In the genomic region with DNA sequence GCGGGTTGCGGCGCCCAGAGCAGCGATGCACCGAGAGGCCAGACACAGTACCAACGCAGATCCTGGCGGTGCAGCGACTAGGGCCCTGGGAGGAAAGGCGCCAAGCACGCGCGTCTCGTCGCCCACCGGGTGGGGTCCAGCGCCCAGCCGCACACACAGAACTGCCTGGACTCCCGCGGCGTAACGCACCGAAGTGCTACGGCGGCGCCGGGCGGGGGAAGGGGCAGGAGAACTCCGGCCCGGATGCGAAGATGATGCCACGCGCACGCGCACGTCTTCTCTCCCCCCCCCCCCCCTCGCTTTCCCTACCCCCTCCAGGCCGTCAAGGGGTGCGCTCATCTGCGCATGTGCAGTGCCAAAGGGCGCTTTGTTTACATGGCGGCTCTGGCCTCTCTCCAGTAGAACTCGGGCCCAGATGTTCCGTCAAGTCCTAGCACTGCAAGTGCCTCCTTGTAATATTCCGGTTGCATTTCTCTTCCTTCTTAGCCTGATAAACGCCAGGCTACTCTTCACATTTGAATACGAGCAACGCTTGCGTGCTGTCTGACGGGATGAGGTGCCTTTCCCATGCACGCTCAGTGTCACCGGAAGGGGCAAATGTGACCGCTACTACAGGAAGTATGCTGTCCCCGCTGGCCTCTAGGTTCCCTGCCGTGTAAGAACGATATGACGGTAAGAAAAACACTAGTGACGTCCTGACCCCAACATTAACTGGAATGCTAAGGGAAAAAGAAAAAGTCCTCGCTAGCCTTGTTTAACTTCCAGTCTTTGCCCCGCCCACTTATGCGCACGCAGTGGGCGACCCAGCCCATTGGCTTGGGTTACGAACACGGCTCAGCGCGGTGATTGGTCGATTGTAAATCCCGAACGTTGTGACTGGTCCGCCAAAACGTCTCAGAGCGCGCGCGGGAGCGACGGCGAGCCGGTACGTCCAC, we compare ENCODE assay signal across 8 mouse cellular contexts. TPM values are rescaled to one million over a fixed set of nuclear protein-coding genes. Genes with fewer than 3 reads are reported as not detected.
A peak's percentile ranks its signal among the peaks of the same experiment; 100 is the strongest.
DNase-seq lines count a peak whose midpoint lies in the region; ATAC-seq and TF ChIP-seq lines count a peak whose summit lies in the region.

A gene (minus strand): TSS at position 238 of the 935 bp plus-strand sequence.
A gene (plus strand): TSS at position 348 of the 935 bp plus-strand sequence.

- ATAC-seq in embryonic facial prominence, embryonic 13.5 days (ENCODE audit: insufficient number of reproducible peaks, insufficient read depth, low FRiP score, low TSS enrichment, low read depth), result peak; percentile 92
- peak; percentile 96 for ATAC-seq in limb, embryonic 12.5 days (ENCODE audit: insufficient number of reproducible peaks, insufficient read depth, low FRiP score, low TSS enrichment, low read depth)
- ATAC-seq in midbrain, embryonic 15.5 days (replicated peaks), result peak; percentile 95

- no peaks in the 10 kb centered on the region for H3K27me3 ChIP-seq in embryonic facial prominence, embryonic 13.5 days
- H3K27me3 ChIP-seq in kidney, adult 2 months (replicated peaks; ENCODE audit: control insufficient read depth, insufficient read depth, low read length), result no peaks in the 10 kb centered on the region
- no peaks in the 10 kb centered on the region for H3K27me3 ChIP-seq in limb, embryonic 12.5 days
- H3K27me3 ChIP-seq in midbrain, embryonic 15.5 days (replicated peaks), result no peaks in the 10 kb centered on the region
- H3K27me3 ChIP-seq in spleen, adult 2 months (ENCODE audit: control insufficient read depth, insufficient read depth, low read length), result 0 out of 2 replicates have a peak, but pooled peaks cover 3% of the 10 kb centered on the region

- peak within 1 kb of the TSS; percentile 91 for H3K4me2 ChIP-seq in embryonic facial prominence, embryonic 13.5 days
- H3K4me2 ChIP-seq in limb, embryonic 12.5 days, result peak within 1 kb of the TSS; percentile 93
- peak within 1 kb of the TSS; percentile 72 for H3K4me2 ChIP-seq in midbrain, embryonic 15.5 days

- H3K4me3 ChIP-seq in embryonic facial prominence, embryonic 13.5 days, result peak within 1 kb of the TSS; percentile 98
- H3K4me3 ChIP-seq in kidney, adult 2 months (ENCODE audit: insufficient read depth, low read depth, low read length), result peak within 1 kb of the TSS; percentile 63
- H3K4me3 ChIP-seq in limb, embryonic 12.5 days (replicated peaks), result peak within 1 kb of the TSS; percentile 97
- peak within 1 kb of the TSS; percentile 97 for H3K4me3 ChIP-seq in midbrain, embryonic 15.5 days
- peak within 1 kb of the TSS; percentile 92 for H3K4me3 ChIP-seq in spleen, adult 2 months (ENCODE audit: extremely low read depth, insufficient read depth, insufficient read length)

- TF ChIP-seq CTCF in kidney, adult 2 months (conservative IDR thresholded peaks at IDR 0.05; ENCODE audit: insufficient read depth, insufficient read length, low read depth, low read length), result peak; percentile 27; the same call in 1 of the 2 replicates
- TF ChIP-seq CTCF in spleen, adult 2 months (IDR thresholded peaks at IDR 0.05; ENCODE audit: extremely low read depth, insufficient read depth, insufficient read length, insufficient replicate concordance), result no peak

- no peaks in the 10 kb centered on the region for H3K36me3 ChIP-seq in embryonic facial prominence, embryonic 13.5 days
- no peaks in the 10 kb centered on the region for H3K36me3 ChIP-seq in kidney, adult 2 months (ENCODE audit: control insufficient read depth, insufficient read depth, low read length)
- peaks cover 13% of the 10 kb centered on the region; the same call in 1 of the 2 replicates for H3K36me3 ChIP-seq in limb, embryonic 12.5 days
- H3K36me3 ChIP-seq in midbrain, embryonic 15.5 days (replicated peaks), result no peaks in the 10 kb centered on the region
- no peaks in the 10 kb centered on the region for H3K36me3 ChIP-seq in spleen, adult 2 months (ENCODE audit: control insufficient read depth, insufficient read depth, low read length)

- under 1% methylated on average over 68 of the region's 80 CpGs for WGBS in embryonic facial prominence, embryonic 13.5 days
- under 1% methylated on average over 78 of the region's 80 CpGs for WGBS in kidney, adult 2 months
- under 1% methylated on average over 80 of the region's 80 CpGs for WGBS in limb, embryonic 12.5 days
- under 1% methylated on average over 75 of the region's 80 CpGs for WGBS in midbrain, embryonic 15.5 days
- under 1% methylated on average over 75 of the region's 80 CpGs for WGBS in spleen, adult 2 months

- H3K27ac ChIP-seq in embryonic facial prominence, embryonic 13.5 days, result peak within 1 kb of the TSS; percentile 91
- H3K27ac ChIP-seq in kidney, adult 2 months (ENCODE audit: insufficient read depth, low read depth, low read length), result peak within 1 kb of the TSS; percentile 91
- H3K27ac ChIP-seq in limb, embryonic 12.5 days, result peak within 1 kb of the TSS; percentile 89
- peak within 1 kb of the TSS; percentile 94 for H3K27ac ChIP-seq in midbrain, embryonic 15.5 days
- H3K27ac ChIP-seq in spleen, adult 2 months (ENCODE audit: insufficient read depth, low read length), result peak within 1 kb of the TSS; percentile 93

- DNase-seq in 3134 (ENCODE audit: extremely low read depth, insufficient read length, low spot score), result peak; percentile 92
- peak; percentile 96 to 97 for DNase-seq in adrenal gland, postnatal 36 days
- DNase-seq in heart, adult 18-20 months, result peak; percentile 97 to 98
- peak; percentile 99 for DNase-seq in kidney, adult 2 months
- peak; percentile 90 to 91 for DNase-seq in spleen, adult 2 months (ENCODE audit: low read depth in 1 of 2, low spot score in 2 of 2)

- peak; percentile 42 for TF ChIP-seq POLR2A in kidney, adult 2 months (IDR thresholded peaks at IDR 0.05; ENCODE audit: low read depth, low read length)
- peak; percentile 74 for TF ChIP-seq POLR2A in spleen, adult 2 months (IDR thresholded peaks at IDR 0.05; ENCODE audit: low read depth, low read length)

- H3K9me3 ChIP-seq in embryonic facial prominence, embryonic 13.5 days, result no peaks in the 10 kb centered on the region
- no peaks in the 10 kb centered on the region for H3K9me3 ChIP-seq in limb, embryonic 12.5 days
- H3K9me3 ChIP-seq in midbrain, embryonic 15.5 days, result no peaks in the 10 kb centered on the region

- H3K4me1 ChIP-seq in embryonic facial prominence, embryonic 13.5 days, result peaks cover 43% of the 10 kb centered on the region
- H3K4me1 ChIP-seq in kidney, adult 2 months (ENCODE audit: control insufficient read depth, insufficient read depth, low read length), result peaks cover 6% of the 10 kb centered on the region
- H3K4me1 ChIP-seq in limb, embryonic 12.5 days (replicated peaks), result peaks cover 42% of the 10 kb centered on the region
- H3K4me1 ChIP-seq in midbrain, embryonic 15.5 days, result peaks cover 52% of the 10 kb centered on the region
- H3K4me1 ChIP-seq in spleen, adult 2 months (ENCODE audit: control insufficient read depth, insufficient read depth, insufficient read length), result peaks cover 14% of the 10 kb centered on the region

- H3K9ac ChIP-seq in embryonic facial prominence, embryonic 13.5 days, result peak within 1 kb of the TSS; percentile 97
- H3K9ac ChIP-seq in limb, embryonic 12.5 days (replicated peaks), result peak within 1 kb of the TSS; percentile 95
- peak within 1 kb of the TSS; percentile 98 for H3K9ac ChIP-seq in midbrain, embryonic 15.5 days

RNA-seq across cellular contexts. Expression of the first gene that starts in this region (rescaled TPM):
- 10 to 100 TPM; 35.8 to 41.2 TPM for total RNA-seq in adrenal gland, postnatal 36 days (2021)
- 36.1 and 40.4 TPM in 2 replicates for polyA plus RNA-seq in embryonic facial prominence, embryonic 13.5 days (2015; fragmentation: Nextera tagmentation; extraction: Ambion mirVana)
- 10 to 100 TPM; 27.8 to 28.5 TPM for total RNA-seq in heart, adult 18-20 months (2021)
- 21.6 and 25.6 TPM in 2 replicates for polyA plus RNA-seq in kidney, adult 2 months (2012; rRNA removed)
- 44.0 and 45.4 TPM in 2 replicates for polyA plus RNA-seq in limb, embryonic 12.5 days (2016; fragmentation: Nextera tagmentation; extraction: Ambion mirVana)
- polyA plus RNA-seq in midbrain, embryonic 15.5 days (2015; fragmentation: Nextera tagmentation; extraction: Ambion mirVana), result 89.6 and 92.2 TPM in 2 replicates
- 16.2 and 23.0 TPM in 2 replicates for polyA plus RNA-seq in spleen, adult 2 months (2012; rRNA removed)

RNA-seq across cellular contexts. Expression of the second gene that starts in this region (rescaled TPM):
- 10 to 100 TPM; 14.1 to 14.5 TPM for total RNA-seq in adrenal gland, postnatal 36 days (2021)
- polyA plus RNA-seq in embryonic facial prominence, embryonic 13.5 days (2015; fragmentation: Nextera tagmentation; extraction: Ambion mirVana), result 27.2 and 28.9 TPM in 2 replicates
- 10 to 100 TPM in 1 of 2 experiments, 1 to 10 TPM in 1; 8.9 to 11.3 TPM for total RNA-seq in heart, adult 18-20 months (2021)
- polyA plus RNA-seq in kidney, adult 2 months (2012; rRNA removed), result 9.6 and 12.5 TPM in 2 replicates
- polyA plus RNA-seq in limb, embryonic 12.5 days (2016; fragmentation: Nextera tagmentation; extraction: Ambion mirVana), result 36.4 and 36.6 TPM in 2 replicates
- polyA plus RNA-seq in midbrain, embryonic 15.5 days (2015; fragmentation: Nextera tagmentation; extraction: Ambion mirVana), result 15.1 and 16.5 TPM in 2 replicates
- 17.2 and 19.8 TPM in 2 replicates for polyA plus RNA-seq in spleen, adult 2 months (2012; rRNA removed)

Comparison
In these comparisons a context has a peak if more than half of its experiments do, and no peak if none do; other contexts are left out.
1. Peak in every context shown above with its lines: DNase-seq, ATAC-seq, H3K4me3 ChIP-seq and H3K27ac ChIP-seq.